Mouse (Mus musculus): ENCODE results near the gene Cklf. TPM values are rescaled to one million over a fixed set of nuclear protein-coding genes. Genes with fewer than 3 reads are reported as not detected.
A peak's percentile ranks its signal among the peaks of the same experiment; 100 is the strongest.
"Not testable (repeated sequence)": the region's sequence is repeated elsewhere in the genome, so short reads cannot be mapped to it uniquely, and the experiment has no call there.

Cklf gene
- polyA plus RNA-seq, 1 experiment from 2014 or later, result 22.6 TPM

DNA sequence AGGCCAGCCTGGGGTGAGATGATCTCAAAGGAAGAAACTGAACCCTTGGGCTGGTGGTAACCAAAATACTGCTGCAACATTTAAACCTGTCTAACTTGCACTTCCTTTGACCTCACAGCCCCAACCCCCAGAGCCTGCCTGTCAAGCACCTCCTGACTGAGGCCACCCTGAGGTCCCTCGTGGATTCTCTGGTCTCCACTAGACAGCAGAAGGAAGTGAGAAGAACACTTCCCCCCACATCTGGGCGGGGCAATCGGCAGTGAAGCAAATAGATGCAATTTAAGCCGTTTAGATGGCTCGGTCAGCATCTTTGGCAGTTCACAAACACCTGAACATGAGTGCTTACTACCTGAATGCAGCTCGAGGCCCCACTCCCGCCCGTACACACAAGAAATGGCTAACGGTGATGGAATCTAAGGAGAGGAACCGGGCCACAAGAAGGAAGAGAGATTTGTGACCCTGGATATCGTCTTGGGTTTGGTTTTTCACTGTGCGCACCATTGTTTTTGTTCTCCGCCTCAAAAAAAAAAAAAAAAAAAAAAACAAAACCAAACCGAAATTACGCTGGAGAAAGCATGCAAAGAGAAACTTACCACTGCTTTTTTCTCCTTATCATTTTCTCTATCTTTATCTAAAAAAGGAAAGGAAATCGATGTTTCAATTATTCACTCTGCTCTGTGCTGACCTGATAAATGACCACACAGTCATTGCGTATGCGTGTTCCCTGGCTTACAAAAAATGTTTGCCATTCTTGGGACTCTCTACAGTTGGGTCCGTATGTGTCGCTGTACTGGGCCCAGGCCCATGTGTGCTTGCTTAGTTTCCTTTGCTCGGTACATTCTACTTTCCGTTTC is 3.4 kb upstream of the Cklf start:
- H3K79me2 ChIP-seq (ENCODE audit: inconsistent target), result peaks cover 41% of the 10 kb centered on the region
- WGBS (ENCODE audit: missing documents), result 15% methylated on average over 21 of the region's 22 CpGs
- peaks cover 31% of the 10 kb centered on the region for H3K36me3 ChIP-seq (ENCODE audit: inconsistent target)
- H3K27ac ChIP-seq, result peak overlapping the region; percentile 95
- peak overlapping the region; percentile 91 for H3K4me3 ChIP-seq (ENCODE audit: inconsistent target)

DNA sequence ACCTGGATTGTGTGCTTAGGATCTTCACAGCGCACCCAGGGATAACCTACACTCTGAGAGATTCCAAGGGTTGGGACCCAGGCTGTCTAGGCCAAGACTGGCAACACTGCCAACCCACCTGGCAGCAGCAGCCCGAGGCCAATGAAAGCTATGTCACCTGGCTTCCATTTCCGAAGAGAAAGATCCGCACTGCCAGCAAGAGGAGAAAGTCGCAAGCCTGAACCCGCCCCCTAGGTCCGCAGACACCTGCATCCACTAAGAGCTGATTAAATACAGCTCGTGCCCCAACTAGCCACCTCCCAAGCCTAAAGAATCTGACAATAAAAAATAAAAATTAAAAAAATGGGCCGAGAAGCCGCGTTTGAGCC is 2.8 kb upstream of the Cklf start:
- WGBS (ENCODE audit: missing documents), result 2% methylated on average over 11 of the region's 11 CpGs
- H3K36me3 ChIP-seq (ENCODE audit: inconsistent target), result peaks cover 25% of the 10 kb centered on the region; the same call in 1 of the 2 replicates
- H3K4me3 ChIP-seq (ENCODE audit: inconsistent target), result peak overlapping the region; percentile 91
- H3K27ac ChIP-seq, result peak overlapping the region; percentile 95
- peaks cover 43% of the 10 kb centered on the region for H3K79me2 ChIP-seq (ENCODE audit: inconsistent target)

DNA sequence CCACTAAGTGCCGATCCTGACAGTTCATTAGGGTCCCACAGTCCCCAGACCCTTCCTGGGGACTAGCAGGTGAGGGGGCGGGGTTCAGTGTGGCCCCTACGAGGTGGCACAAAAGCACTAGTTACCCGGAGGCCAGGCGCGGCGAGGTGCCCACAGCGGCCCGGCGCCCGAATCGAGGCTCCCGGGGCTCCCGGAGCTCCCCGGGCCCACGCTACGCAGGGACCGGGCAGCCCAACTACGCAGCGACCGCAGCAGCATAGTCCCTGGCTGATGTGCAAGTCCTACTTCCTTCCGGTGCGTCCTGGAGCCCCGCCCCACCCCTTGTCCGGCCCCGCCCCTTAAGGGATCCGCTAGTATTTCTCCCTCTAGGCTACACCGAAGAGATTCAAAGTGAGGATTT is 2.4 kb upstream of the Cklf start, which contains the start of gene Tk2:
Gene Tk2, minus strand, starts transcription at position 283 of the 400 bp plus-strand sequence.
- H3K79me2 ChIP-seq (ENCODE audit: inconsistent target), result peaks cover 47% of the 10 kb centered on the region
- peak within 1 kb of the TSS; percentile 95 for H3K27ac ChIP-seq
- under 1% methylated on average over 26 of the region's 28 CpGs for WGBS (ENCODE audit: missing documents)
- H3K4me3 ChIP-seq (ENCODE audit: inconsistent target), result peak within 1 kb of the TSS; percentile 91
- peaks cover 21% of the 10 kb centered on the region; the same call in 1 of the 2 replicates for H3K36me3 ChIP-seq (ENCODE audit: inconsistent target)

DNA sequence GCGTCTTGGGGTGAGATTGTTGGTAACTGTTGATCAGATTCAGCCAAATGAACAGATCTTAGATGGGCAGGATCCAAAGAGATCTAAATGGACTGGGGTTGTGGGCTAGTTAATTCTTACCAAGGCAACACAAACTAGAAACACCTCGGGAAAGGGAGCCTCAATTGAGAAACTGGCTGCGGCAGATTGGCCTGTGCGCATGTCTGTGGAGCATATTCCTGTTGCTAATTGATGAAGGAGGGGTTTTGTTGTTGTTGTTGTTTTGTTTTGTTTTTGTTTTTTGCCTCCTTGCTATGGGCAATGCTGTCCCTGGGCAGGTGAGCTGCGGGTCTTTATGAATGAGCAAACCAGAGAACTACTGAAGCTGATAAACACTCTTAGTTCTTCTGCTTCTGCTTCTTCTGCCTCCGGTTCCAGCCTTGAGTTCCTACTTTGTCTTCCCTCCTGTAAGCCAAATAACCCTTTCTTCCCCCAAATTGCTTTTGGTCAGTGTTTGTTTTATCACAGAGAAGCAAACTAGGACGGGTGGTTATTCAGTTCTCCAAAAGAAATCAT is 1.1 kb upstream of the Cklf start:
- H3K79me2 ChIP-seq (ENCODE audit: inconsistent target), result peaks cover 59% of the 10 kb centered on the region
- WGBS (ENCODE audit: missing documents), result 83% methylated on average over 7 of the region's 7 CpGs
- H3K36me3 ChIP-seq (ENCODE audit: inconsistent target), result peaks cover 9% of the 10 kb centered on the region; the same call in 1 of the 2 replicates
- H3K4me3 ChIP-seq (ENCODE audit: inconsistent target), result no peak overlapping the region
- no peak overlapping the region for H3K27ac ChIP-seq

DNA sequence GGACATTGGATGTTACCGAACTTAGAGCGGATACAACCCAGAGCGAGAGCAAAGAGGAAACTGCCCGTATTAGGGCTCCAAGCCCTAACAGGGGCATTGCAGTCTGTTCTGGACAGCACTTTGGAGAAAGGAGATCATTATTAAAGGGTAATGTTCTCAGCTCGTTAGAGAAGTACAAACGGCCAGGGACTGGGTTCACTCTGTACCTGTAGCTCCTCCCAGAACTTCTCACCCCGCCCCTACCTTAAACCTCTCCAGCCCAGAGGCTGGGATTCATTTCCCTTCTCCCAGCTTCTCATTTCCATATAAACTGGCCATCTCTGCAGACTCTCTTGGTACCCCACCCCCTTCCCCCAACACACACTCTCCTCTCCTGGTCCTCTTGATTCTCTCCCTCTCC is 800 bp downstream of the Cklf start:
- peaks cover 57% of the 10 kb centered on the region for H3K79me2 ChIP-seq (ENCODE audit: inconsistent target)
- H3K27ac ChIP-seq, result peak overlapping the region; percentile 85
- H3K4me3 ChIP-seq (ENCODE audit: inconsistent target), result peak overlapping the region; percentile 93
- H3K36me3 ChIP-seq (ENCODE audit: inconsistent target), result no peaks in the 10 kb centered on the region
- WGBS (ENCODE audit: missing documents), result 0% methylated on average over 7 of the region's 7 CpGs

DNA sequence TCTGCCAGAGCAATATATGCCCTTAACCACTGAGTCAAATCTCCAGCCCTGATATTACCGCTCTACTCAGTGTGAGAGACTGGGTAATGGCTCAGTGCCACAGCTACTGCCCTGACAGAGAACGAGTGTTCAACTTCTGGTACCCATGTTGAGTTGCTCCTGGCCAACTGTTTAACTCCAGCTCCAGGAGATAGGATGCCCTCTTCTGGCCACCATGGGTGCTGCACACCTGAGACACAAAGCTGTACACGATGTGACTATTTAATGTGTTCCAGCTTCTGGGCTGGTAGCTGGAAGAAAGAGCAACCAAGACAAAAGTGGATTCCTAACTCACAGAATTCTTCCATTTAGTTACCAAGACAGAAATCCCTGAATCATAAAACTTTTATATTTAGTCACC is 2.4 kb downstream of the Cklf start:
- H3K36me3 ChIP-seq (ENCODE audit: inconsistent target), result peaks cover 6% of the 10 kb centered on the region
- 89% methylated on average over 3 of the region's 3 CpGs for WGBS (ENCODE audit: missing documents)

DNA sequence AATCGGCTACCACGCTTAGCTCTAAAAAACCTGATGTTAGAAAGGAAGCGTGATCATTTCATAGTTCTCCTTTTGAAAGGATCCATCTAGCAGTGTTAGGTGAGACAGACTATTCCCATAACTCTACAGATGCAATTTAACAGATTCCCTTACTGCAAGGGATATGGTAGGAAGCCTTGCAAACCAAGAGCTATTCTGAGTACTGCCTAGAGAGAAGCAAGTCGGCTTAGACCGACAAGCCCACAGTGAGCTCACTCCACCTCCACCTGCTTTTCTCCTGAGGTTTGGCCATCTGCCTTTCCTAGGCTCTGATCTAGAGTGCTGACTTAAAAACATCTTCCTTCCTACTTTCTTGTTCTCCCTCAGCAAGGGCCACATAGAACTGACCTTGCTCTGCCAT is 11.1 kb downstream of the Cklf start:
- H3K4me3 ChIP-seq (ENCODE audit: inconsistent target); H3K79me2 ChIP-seq (ENCODE audit: inconsistent target); H3K27ac ChIP-seq: not testable (repeated sequence)
- WGBS (ENCODE audit: missing documents), result 88% methylated on average over 4 of the region's 5 CpGs
- H3K36me3 ChIP-seq (ENCODE audit: inconsistent target), result peaks cover 62% of the 10 kb centered on the region

More for the DNA sequence above, 2.4 kb downstream of the Cklf start:
- no peak overlapping the region for H3K4me3 ChIP-seq (ENCODE audit: inconsistent target)
- H3K27ac ChIP-seq, result no peak overlapping the region
- peaks cover 52% of the 10 kb centered on the region for H3K79me2 ChIP-seq (ENCODE audit: inconsistent target)

DNA sequence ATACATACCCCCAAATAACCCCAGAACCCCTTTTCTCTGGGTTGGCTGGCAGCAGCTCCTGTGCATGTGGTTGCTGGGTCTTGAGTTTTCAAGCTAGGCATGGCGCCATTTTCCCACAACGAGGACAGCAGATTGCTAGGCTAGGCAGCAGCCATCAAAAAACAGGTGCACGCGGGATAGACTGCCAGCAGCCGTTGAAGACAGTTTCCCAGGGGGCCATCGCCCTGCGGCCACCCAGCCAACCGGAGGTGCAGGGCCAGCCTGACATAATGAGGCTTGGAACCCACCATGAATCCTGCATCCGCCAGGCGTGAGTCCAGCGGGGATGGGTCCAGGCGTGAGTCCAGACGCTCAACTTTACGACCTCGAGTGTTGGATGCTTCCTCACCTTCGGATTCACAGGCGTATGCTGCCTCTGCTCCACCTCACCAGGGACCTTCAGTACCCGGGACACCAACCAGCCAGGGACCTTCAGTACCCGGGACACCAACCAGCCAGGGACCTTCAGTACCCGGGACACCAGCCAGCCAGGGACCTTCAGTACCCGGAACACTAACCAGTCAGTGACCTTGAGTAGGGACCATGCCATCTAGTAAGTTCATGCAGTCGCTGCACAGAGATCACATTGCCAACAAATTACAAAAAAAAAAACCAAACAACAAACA is 13.7 kb downstream of the Cklf start:
- WGBS (ENCODE audit: missing documents), result 96% methylated on average over 19 of the region's 22 CpGs
- not testable (repeated sequence) for H3K79me2 ChIP-seq (ENCODE audit: inconsistent target); H3K27ac ChIP-seq

DNA sequence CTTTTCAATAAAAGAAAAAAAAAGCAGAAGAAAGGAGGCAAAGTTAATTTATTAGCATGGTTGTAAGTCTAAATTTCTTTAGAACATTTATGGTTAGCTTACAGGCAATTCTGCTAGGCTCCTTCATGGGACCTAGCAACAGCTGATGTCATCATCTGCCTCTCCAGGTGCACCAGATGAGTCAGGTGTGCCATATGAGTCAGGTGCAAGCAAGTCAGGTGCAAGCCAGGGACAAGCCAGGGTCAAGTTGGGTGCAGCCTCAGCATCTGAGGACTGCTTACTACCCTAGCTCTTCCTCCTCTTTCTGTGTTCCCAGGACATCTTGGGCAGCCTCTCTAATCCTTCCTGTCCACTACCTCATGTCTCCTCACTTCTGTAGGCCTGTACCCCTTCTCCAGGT is 17.7 kb downstream of the Cklf start:
- Histone ChIP-seq H3K4me3 (ENCODE audit: inconsistent target) (no peak overlapping the region), H3K79me2 (ENCODE audit: inconsistent target) (no peaks in the 10 kb centered on the region), H3K27ac (no peak overlapping the region), H3K36me3 (ENCODE audit: inconsistent target) (peaks cover 15% of the 10 kb centered on the region)

More for the DNA sequence above, 13.7 kb downstream of the Cklf start:
- H3K4me3 ChIP-seq (ENCODE audit: inconsistent target), result not testable (repeated sequence)
- peaks cover 42% of the 10 kb centered on the region for H3K36me3 ChIP-seq (ENCODE audit: inconsistent target)

DNA sequence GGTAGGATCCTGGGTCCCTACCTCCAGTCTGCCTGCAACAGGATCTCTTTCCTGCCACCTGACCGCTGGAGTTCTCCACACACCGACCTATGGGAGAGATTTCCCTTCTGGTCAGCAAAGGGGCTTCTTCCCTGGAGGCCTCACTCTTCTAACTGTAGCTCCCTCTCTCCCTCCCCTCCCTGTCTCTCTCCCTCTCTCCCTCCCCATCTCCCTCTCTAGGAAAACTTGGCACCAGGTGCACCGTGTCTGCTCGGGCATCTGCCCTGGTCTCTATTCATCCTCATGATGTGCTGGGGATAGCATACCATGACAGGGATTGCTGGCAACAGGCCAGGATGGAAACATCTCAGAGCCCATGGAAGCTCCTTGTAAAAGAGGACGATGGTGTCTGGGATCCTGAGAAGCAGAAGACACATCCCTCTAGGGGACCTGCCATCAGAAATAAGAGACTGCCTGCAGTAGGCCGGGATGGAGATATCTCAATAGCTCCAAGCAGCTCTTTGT is 18.3 kb downstream of the Cklf start:
- H3K27ac ChIP-seq, result no peak overlapping the region
- 96% methylated on average over 6 of the region's 6 CpGs for WGBS (ENCODE audit: missing documents)
- peaks cover 9% of the 10 kb centered on the region; the same call in 1 of the 2 replicates for H3K36me3 ChIP-seq (ENCODE audit: inconsistent target)
- H3K79me2 ChIP-seq (ENCODE audit: inconsistent target), result no peaks in the 10 kb centered on the region
- H3K4me3 ChIP-seq (ENCODE audit: inconsistent target), result no peak overlapping the region

DNA sequence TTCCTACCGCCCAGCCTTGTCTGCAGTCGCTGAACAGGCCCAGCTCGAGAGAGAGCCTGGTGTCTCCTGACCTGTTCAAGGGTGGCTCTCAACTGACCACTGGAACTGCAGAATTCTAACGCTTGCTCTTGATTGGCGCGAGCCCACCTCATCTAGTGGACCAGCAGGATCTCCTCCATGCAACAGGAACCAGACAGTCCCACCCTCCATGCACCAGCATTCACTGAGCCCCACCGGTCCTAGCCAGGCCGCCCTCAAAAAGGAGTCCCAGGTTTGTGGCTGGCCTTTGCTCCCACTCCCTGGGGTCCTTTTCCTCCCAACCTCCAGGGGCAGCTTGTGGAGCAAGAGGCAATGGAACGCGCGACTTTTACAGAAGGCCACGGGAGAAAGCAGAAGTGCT is 42.4 kb downstream of the Cklf start, which contains the start of gene Cmtm2a:
Gene Cmtm2a, minus strand, starts transcription at position 101 of the 400 bp plus-strand sequence.
- 72% methylated on average over 6 of the region's 12 CpGs for WGBS (ENCODE audit: missing documents)
- H3K79me2 ChIP-seq (ENCODE audit: inconsistent target); H3K4me3 ChIP-seq (ENCODE audit: inconsistent target); H3K36me3 ChIP-seq (ENCODE audit: inconsistent target); H3K27ac ChIP-seq: not testable (repeated sequence)

DNA sequence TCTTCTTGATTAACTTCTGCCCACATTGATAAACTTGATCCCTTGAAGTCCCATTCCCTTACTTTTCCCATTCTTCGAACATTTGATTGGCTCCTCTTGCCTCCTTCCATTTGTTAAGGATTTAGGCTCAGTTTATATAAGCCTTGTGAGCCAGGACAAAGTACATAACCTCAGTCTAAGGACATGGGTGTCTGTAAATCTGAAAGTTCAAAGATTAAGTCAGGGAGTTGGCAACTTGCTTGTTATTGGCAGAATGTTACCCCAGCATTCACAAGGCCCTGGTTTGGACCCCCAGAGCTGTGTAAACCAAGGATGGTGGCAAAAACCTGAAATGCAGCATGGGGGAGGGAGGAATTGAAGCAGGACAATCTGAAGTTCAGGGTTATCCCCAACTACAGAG is 43.7 kb downstream of the Cklf start:
- 89% methylated on average over 1 of the region's 1 CpGs for WGBS (ENCODE audit: missing documents)
- Histone ChIP-seq H3K4me3 (ENCODE audit: inconsistent target) (no peak overlapping the region), H3K27ac (no peak overlapping the region), H3K79me2 (ENCODE audit: inconsistent target) (no peaks in the 10 kb centered on the region), H3K36me3 (ENCODE audit: inconsistent target) (no peaks in the 10 kb centered on the region)

DNA sequence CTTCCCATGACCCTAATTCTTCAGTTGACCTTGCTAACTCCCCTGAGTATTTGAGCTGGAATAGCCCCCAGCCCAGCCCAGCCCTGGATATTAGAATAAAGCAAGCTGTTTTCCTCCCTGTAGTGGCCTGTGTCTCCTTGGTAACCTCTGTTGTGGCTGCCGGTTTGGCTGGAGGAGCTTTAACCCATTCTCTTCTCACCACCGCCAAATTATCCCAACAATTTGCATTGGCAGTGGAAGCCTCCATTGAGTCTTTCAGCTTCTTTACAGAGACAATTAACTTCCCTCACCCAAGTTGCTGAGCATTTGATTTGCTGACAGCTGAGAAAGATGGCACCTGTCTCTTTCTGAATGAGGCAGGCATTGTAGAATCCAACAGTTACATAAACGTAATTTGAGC is 50.9 kb downstream of the Cklf start:
- 63% methylated on average over 3 of the region's 3 CpGs for WGBS (ENCODE audit: missing documents)
- not testable (repeated sequence) for H3K79me2 ChIP-seq (ENCODE audit: inconsistent target); H3K36me3 ChIP-seq (ENCODE audit: inconsistent target); H3K4me3 ChIP-seq (ENCODE audit: inconsistent target); H3K27ac ChIP-seq

DNA sequence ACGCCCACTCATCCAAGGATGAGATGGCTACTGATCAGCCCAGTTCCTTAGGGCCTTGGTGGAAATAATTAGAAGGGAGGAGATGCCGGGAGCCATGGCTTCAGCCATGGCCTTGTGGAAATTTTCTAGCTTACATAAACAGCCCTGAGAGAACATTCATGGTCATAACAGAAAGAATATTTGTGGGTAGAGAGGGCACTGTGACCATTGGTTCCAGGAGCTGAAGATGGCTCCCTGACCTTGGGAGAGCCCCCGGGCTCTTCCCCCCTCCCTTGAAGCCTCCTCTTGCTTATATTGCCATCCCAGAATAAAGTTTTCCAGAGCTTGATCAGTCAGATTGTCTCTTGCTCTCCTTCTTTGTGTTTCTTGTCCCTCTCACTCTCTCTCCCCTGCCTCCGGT is 51.9 kb downstream of the Cklf start:
- H3K27ac ChIP-seq; H3K79me2 ChIP-seq (ENCODE audit: inconsistent target); H3K4me3 ChIP-seq (ENCODE audit: inconsistent target); H3K36me3 ChIP-seq (ENCODE audit: inconsistent target): not testable (repeated sequence)
- WGBS (ENCODE audit: missing documents), result 92% methylated on average over 3 of the region's 4 CpGs

DNA sequence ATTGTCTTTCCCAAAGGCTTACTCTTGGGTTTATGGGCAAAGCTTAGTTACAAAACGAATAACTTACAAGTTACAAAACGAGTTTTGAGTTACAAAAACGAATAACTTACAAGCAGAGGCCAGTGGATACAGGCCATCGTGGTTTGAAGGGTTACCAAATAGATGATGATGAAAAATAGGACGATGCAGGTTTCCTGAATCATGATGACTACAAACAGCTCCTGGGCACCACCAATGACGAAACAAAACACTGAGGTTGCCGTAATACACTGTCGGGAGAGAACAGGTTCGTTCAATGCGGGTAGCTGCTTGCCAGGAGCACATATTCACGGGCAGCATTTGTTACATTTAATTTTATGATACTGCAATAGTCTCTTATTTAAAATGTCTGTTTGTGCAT is 54.3 kb downstream of the Cklf start:
- H3K36me3 ChIP-seq (ENCODE audit: inconsistent target), result no peaks in the 10 kb centered on the region
- no peaks in the 10 kb centered on the region for H3K79me2 ChIP-seq (ENCODE audit: inconsistent target)
- no peak overlapping the region for H3K4me3 ChIP-seq (ENCODE audit: inconsistent target)
- no peak overlapping the region for H3K27ac ChIP-seq
- 64% methylated on average over 9 of the region's 11 CpGs for WGBS (ENCODE audit: missing documents)
